Mouse (Mus musculus) lung, adult 2 months (tissue): ENCODE results near the gene Prmt9.

Experiments
- CTCF ChIP-seq: fragments of 200-500 bp; IDR thresholded peaks from 2 replicates; pipeline ENCODE4 v1.5.1; 2011; ENCODE audit warnings: mild to moderate bottlenecking, low read length, control low read depth; ENCODE audit not compliant: insufficient read depth
- POLR2A ChIP-seq: fragments of 200-500 bp; IDR thresholded peaks from 2 replicates; pipeline ENCODE4 v1.6.1; 2011; ENCODE audit warnings: low read depth, mild to moderate bottlenecking, control low read depth, low read length, borderline replicate concordance; ENCODE audit errors: extremely low read depth

DNA sequence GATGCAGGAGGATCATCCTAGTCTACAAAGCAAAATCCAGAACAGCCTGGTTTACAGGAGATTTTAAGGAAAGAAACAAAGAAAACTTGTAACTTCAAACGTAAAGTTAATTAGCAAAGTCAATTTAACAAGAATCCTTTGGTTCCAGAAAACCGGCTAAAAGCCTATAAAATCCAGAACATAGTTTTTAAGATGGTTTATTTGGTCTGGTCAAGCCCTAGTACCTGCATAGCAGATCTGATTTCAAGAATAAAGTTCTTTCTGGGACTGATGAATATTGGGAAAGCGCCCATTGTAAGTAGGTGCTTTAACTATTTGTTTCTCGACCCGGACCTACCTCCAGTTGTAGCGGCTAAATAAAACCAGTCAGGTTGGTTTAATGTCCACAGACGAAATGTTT lies 60.4 kb downstream of the Prmt9 start:
- TF ChIP-seq CTCF (no peak), POLR2A (no peak)
